Mouse (Mus musculus): ENCODE data around the gene Impdh1.

DNA sequence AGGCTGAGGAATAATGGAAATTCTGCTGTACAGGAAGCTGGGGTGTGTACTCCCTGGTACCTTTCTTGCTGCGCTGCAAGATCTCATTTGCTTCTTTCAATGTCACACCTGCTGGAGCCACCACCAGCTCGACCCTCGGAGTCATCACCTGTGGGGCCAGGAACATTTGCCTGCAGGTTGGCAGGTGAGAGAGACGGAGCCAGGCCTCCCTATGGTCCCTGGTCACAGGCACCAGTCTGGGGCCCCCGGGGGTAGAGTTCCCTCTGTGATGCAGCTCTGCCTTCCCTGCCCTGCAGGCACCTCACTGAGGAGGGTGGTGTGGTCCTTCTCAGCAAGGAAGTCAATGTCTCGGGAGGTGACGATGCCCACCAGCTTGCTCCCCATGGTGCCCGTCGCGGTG, 10.2 kb downstream of the Impdh1 start:
- TF ChIP-seq CTCF (IDR thresholded peaks at IDR 0.05; ENCODE audit: insufficient read depth, low read length) (no peak), POLR2A (IDR thresholded peaks at IDR 0.05; ENCODE audit: borderline replicate concordance, extremely low read depth, low read depth, low read length) (no peak)
